22 mouse cellular contexts compared by ENCODE assay signal in the genomic region with DNA sequence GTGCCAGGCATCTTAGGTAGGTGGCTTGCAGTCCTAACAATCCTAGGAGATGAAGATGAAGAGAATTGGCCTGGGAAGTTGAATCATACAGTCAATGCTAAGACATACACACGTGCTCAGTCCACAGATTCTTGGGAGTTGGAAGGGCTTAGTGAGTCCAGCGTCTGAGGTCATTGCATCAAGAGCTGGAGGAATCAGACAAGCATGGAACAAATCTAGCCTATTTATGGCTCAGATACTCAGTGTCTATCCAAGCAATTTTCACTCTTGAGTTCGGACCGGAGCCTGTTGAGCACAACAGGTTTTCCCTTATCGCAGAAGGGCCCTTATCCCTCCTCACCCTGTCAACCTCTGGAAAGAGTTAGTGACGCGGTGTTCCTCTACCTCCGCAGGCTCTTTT. TPM values are rescaled to one million over a fixed set of nuclear protein-coding genes. Genes with fewer than 3 reads are reported as not detected.
DNase-seq lines count a peak whose midpoint lies in the region; ATAC-seq and TF ChIP-seq lines count a peak whose summit lies in the region.
"Had no signal": no experiment of that assay in that cellular context is flagged by ENCODE, and none has a peak within 500 bp of the region (broad histone marks: within the 10 kb centered on the region; RNA-seq: fewer than 3 reads in every experiment).

No protein-coding gene starts in this region.

- 50% methylated on average over 8 of the region's 8 CpGs for whole genome bisulfite sequencing in cerebellum, adult 2 months
- 72% methylated on average over 8 of the region's 8 CpGs for WGBS in intestine, postnatal 0 days
- WGBS in intestine, embryonic 15.5 days: 88% methylated on average over 8 of the region's 8 CpGs
- 71% methylated on average over 8 of the region's 8 CpGs for WGBS in small intestine, adult 2 months

- no peak overlapping the region for H3K9ac ChIP-seq in intestine, postnatal 0 days (ENCODE audit: low read depth, low read length)
- H3K9ac ChIP-seq in intestine, embryonic 15.5 days: no peak overlapping the region
- H3K9ac ChIP-seq: forebrain, embryonic 15.5 days; heart, embryonic 13.5 days; hindbrain, embryonic 15.5 days had no signal

- ATAC-seq in cerebellum, adult (ENCODE audit: insufficient number of reproducible peaks, low FRiP score, low TSS enrichment): no peak
- ATAC-seq in intestine, postnatal 0 days: peak; percentile 64
- no peak for ATAC-seq in intestine, embryonic 15.5 days
- ATAC-seq: activated CD4-positive, CD25-positive, alpha-beta regulatory T cell, adult 4 months had no signal

- no peaks in the 10 kb centered on the region for H3K27me3 ChIP-seq in cerebellum, adult 2 months (ENCODE audit: control insufficient read depth, insufficient read depth, low read length)
- no peaks in the 10 kb centered on the region for H3K27me3 ChIP-seq in intestine, postnatal 0 days (replicated peaks; ENCODE audit: control insufficient read depth, insufficient read depth, low read length)
- no peaks in the 10 kb centered on the region for H3K27me3 ChIP-seq in intestine, embryonic 15.5 days (replicated peaks)
- no peaks in the 10 kb centered on the region for H3K27me3 ChIP-seq in small intestine, adult 2 months (ENCODE audit: control insufficient read depth, insufficient read depth, low read length)
- H3K27me3 ChIP-seq: forebrain, embryonic 15.5 days; heart, embryonic 13.5 days; hindbrain, embryonic 15.5 days had no signal

- H3K4me2 ChIP-seq in intestine, postnatal 0 days (replicated peaks; ENCODE audit: low read depth): no peak overlapping the region
- no peak overlapping the region for H3K4me2 ChIP-seq in intestine, embryonic 15.5 days (replicated peaks)
- H3K4me2 ChIP-seq: forebrain, embryonic 15.5 days; heart, embryonic 13.5 days; hindbrain, embryonic 15.5 days had no signal

- no peaks in the 10 kb centered on the region for H3K36me3 ChIP-seq in intestine, postnatal 0 days (ENCODE audit: control insufficient read depth, insufficient read depth)
- H3K36me3 ChIP-seq in intestine, embryonic 15.5 days: no peaks in the 10 kb centered on the region
- H3K36me3 ChIP-seq in small intestine, adult 2 months (ENCODE audit: control insufficient read depth, insufficient read depth, low read length): no peaks in the 10 kb centered on the region
- H3K36me3 ChIP-seq: forebrain, embryonic 10.5 days; forebrain, embryonic 15.5 days; heart, embryonic 10.5 days; heart, embryonic 13.5 days; hindbrain, embryonic 15.5 days had no signal

- H3K27ac ChIP-seq in cerebellum, adult 2 months (ENCODE audit: insufficient read depth, low read length): peak overlapping the region; percentile 87
- H3K27ac ChIP-seq in gastrocnemius, adult 2 months: peak overlapping the region; percentile 61
- H3K27ac ChIP-seq in intestine, postnatal 0 days (ENCODE audit: low read depth, low read length): peak overlapping the region; percentile 28
- H3K27ac ChIP-seq in intestine, embryonic 15.5 days: no peak overlapping the region
- peak overlapping the region; percentile 76 for H3K27ac ChIP-seq in small intestine, adult 2 months (ENCODE audit: insufficient read depth, low read depth, low read length)
- H3K27ac ChIP-seq: forebrain, embryonic 10.5 days; forebrain, embryonic 15.5 days; heart, embryonic 10.5 days; heart, embryonic 13.5 days; hindbrain, embryonic 15.5 days had no signal

- H3K4me3 ChIP-seq in cerebellum, adult 2 months (replicated peaks; ENCODE audit: insufficient read depth, low read depth, low read length): no peak overlapping the region
- H3K4me3 ChIP-seq in gastrocnemius, adult 2 months: no peak overlapping the region
- H3K4me3 ChIP-seq in intestine, postnatal 0 days (ENCODE audit: low read depth, low read length): no peak overlapping the region
- no peak overlapping the region for H3K4me3 ChIP-seq in intestine, embryonic 15.5 days (replicated peaks)
- H3K4me3 ChIP-seq in small intestine, adult 2 months (ENCODE audit: low read depth, low read length): no peak overlapping the region
- H3K4me3 ChIP-seq: forebrain, embryonic 10.5 days; forebrain, embryonic 15.5 days; heart, embryonic 10.5 days; heart, embryonic 13.5 days; hindbrain, embryonic 15.5 days had no signal

- no peak for DNase-seq in cerebellum, adult 2 months
- no peak for DNase-seq in gastrocnemius, adult 2 months
- no peak for DNase-seq in gastrocnemius, postnatal 10 days
- DNase-seq: adrenal gland, adult 8-10 months; adrenal gland, postnatal 25 days; gastrocnemius, postnatal 14 days; heart, adult 18-20 months; heart, postnatal 14 days; heart, postnatal 4 days had no signal

- no peak for TF ChIP-seq POLR2A in cerebellum, adult 2 months (IDR thresholded peaks at IDR 0.05; ENCODE audit: borderline replicate concordance, insufficient read depth, low read length)
- no peak for TF ChIP-seq POLR2A in small intestine, adult 2 months (IDR thresholded peaks at IDR 0.05; ENCODE audit: low read depth, low read length)

- TF ChIP-seq CTCF in cerebellum, adult 2 months (IDR thresholded peaks at IDR 0.05; ENCODE audit: borderline replicate concordance, insufficient read depth, low read depth, low read length): no peak
- no peak for TF ChIP-seq CTCF in gastrocnemius, adult 2 months (IDR thresholded peaks at IDR 0.05)
- no peak for TF ChIP-seq CTCF in intestine, postnatal 0 days (IDR thresholded peaks at IDR 0.05; ENCODE audit: low read depth)
- TF ChIP-seq CTCF in small intestine, adult 2 months (IDR thresholded peaks at IDR 0.05; ENCODE audit: extremely low read depth, insufficient read length, insufficient replicate concordance, low read depth, low read length): no peak

- intact Hi-C loops in gastrocnemius, adult 2 months (cut with DNase I): no loop called here

- H3K4me1 ChIP-seq in cerebellum, adult 2 months (ENCODE audit: control insufficient read depth, insufficient read depth, low read length): peaks cover 21% of the 10 kb centered on the region
- H3K4me1 ChIP-seq in intestine, postnatal 0 days (replicated peaks; ENCODE audit: control insufficient read depth, insufficient read depth, low read length): peaks cover 3% of the 10 kb centered on the region; the same call in 1 of the 2 replicates
- no peaks in the 10 kb centered on the region for H3K4me1 ChIP-seq in intestine, embryonic 15.5 days (replicated peaks)
- H3K4me1 ChIP-seq in small intestine, adult 2 months (ENCODE audit: control insufficient read depth, insufficient read depth, insufficient read length, low read length): peaks cover 23% of the 10 kb centered on the region; the same call in 1 of the 2 replicates
- H3K4me1 ChIP-seq: forebrain, embryonic 15.5 days had no signal

- H3K9me3 ChIP-seq in intestine, postnatal 0 days (ENCODE audit: control insufficient read depth): no peaks in the 10 kb centered on the region
- no peaks in the 10 kb centered on the region for H3K9me3 ChIP-seq in intestine, embryonic 15.5 days
- H3K9me3 ChIP-seq: forebrain, embryonic 10.5 days; forebrain, embryonic 15.5 days; heart, embryonic 10.5 days; heart, embryonic 13.5 days; hindbrain, embryonic 15.5 days had no signal

RNA-seq across cellular contexts. Expression of a gene that starts 11.6 kb away (rescaled TPM):
- polyA plus RNA-seq in cerebellum, adult 2 months (2012; rRNA removed): 0.23 and 0.41 TPM in 2 replicates
- total RNA-seq in gastrocnemius, adult 2 months (2021): not detected
- under 1 TPM; 0.20 to 0.56 TPM for total RNA-seq in gastrocnemius, postnatal 10 days (2021)
- 2.7 and 4.2 TPM in 2 replicates for polyA plus RNA-seq in intestine, postnatal 0 days (2015; fragmentation: Nextera tagmentation; extraction: Ambion mirVana)
- polyA plus RNA-seq in intestine, embryonic 15.5 days (2015; fragmentation: Nextera tagmentation; extraction: Ambion mirVana): 1.0 and 1.4 TPM in 2 replicates
- polyA plus RNA-seq in small intestine, adult 2 months (2012; rRNA removed): 0.08 TPM in 1 of 2 replicates, not detected in the other
- total RNA-seq: adrenal gland, postnatal 25 days; gastrocnemius, postnatal 14 days; heart, adult 18-20 months had no signal
- polyA plus RNA-seq: activated CD4-positive, CD25-positive, alpha-beta regulatory T cell, adult 4 months; embryonic facial prominence, embryonic 11.5 days; embryonic facial prominence, embryonic 14.5 days; forebrain, embryonic 10.5 days; hindbrain, embryonic 11.5 days had no signal

RNA-seq across cellular contexts. Expression of a gene that starts 51.9 kb away (rescaled TPM):
- 7.5 and 8.6 TPM in 2 replicates for polyA plus RNA-seq in cerebellum, adult 2 months (2012; rRNA removed)
- total RNA-seq in gastrocnemius, adult 2 months (2021): 1 to 10 TPM; 5.4 to 8.5 TPM
- 10 to 100 TPM in 1 of 2 experiments, 1 to 10 TPM in 1; 7.4 to 10.0 TPM for total RNA-seq in gastrocnemius, postnatal 10 days (2021)
- 25.6 and 27.4 TPM in 2 replicates for polyA plus RNA-seq in intestine, postnatal 0 days (2015; fragmentation: Nextera tagmentation; extraction: Ambion mirVana)
- polyA plus RNA-seq in intestine, embryonic 15.5 days (2015; fragmentation: Nextera tagmentation; extraction: Ambion mirVana): 30.6 and 31.1 TPM in 2 replicates
- polyA plus RNA-seq in small intestine, adult 2 months (2012; rRNA removed): 0.55 and 1.2 TPM in 2 replicates

RNA-seq across cellular contexts. Expression of a gene that starts 52.0 kb away (rescaled TPM):
- 12.1 and 12.8 TPM in 2 replicates for polyA plus RNA-seq in cerebellum, adult 2 months (2012; rRNA removed)
- total RNA-seq in gastrocnemius, adult 2 months (2021): 10 to 100 TPM in 1 of 2 experiments, 1 to 10 TPM in 1; 9.0 to 10.2 TPM
- 1 to 10 TPM; 8.1 to 9.4 TPM for total RNA-seq in gastrocnemius, postnatal 10 days (2021)
- 9.7 and 10.6 TPM in 2 replicates for polyA plus RNA-seq in intestine, postnatal 0 days (2015; fragmentation: Nextera tagmentation; extraction: Ambion mirVana)
- 18.2 and 20.4 TPM in 2 replicates for polyA plus RNA-seq in intestine, embryonic 15.5 days (2015; fragmentation: Nextera tagmentation; extraction: Ambion mirVana)
- 0.93 and 1.6 TPM in 2 replicates for polyA plus RNA-seq in small intestine, adult 2 months (2012; rRNA removed)
